Mouse (Mus musculus) erythroblast, embryonic 14.5 days (primary cell): ENCODE results near the gene Ifi202b. TPM values are rescaled to one million over a fixed set of nuclear protein-coding genes. Genes with fewer than 3 reads are reported as not detected.
"Not testable (repeated sequence)": the region's sequence is repeated elsewhere in the genome, so short reads cannot be mapped to it uniquely, and the experiment has no call there.

Source experiments
- H3K27me3 ChIP-seq: 2 replicates; pipeline ENCODE4 v1.6.1; 2012; ENCODE audit warnings: inconsistent platforms; ENCODE audit not compliant: control insufficient read depth
- H3K36me3 ChIP-seq: 2 replicates; pipeline ENCODE4 v1.6.1; 2012; ENCODE audit warnings: mild to moderate bottlenecking, inconsistent platforms; ENCODE audit not compliant: control insufficient read depth
- H3K4me1 ChIP-seq: 2 replicates; pipeline ENCODE4 v1.6.1; 2012; ENCODE audit warnings: inconsistent platforms; ENCODE audit not compliant: control insufficient read depth
- H3K4me3 ChIP-seq: replicated peaks from 2 replicates; pipeline ENCODE3; 2012; ENCODE audit warnings: moderate library complexity, mild to moderate bottlenecking, inconsistent platforms
- H3K9me3 ChIP-seq: 2 replicates; pipeline ENCODE4 v1.6.1; 2012; ENCODE audit warnings: low read length, inconsistent platforms, mixed read lengths; ENCODE audit not compliant: control insufficient read depth
- GATA1 ChIP-seq: IDR thresholded peaks from 2 replicates; pipeline ENCODE4 v1.6.1; 2012; ENCODE audit warnings: low read length, inconsistent platforms, mixed read lengths
- TAL1 ChIP-seq: IDR thresholded peaks from 3 replicates; pipeline ENCODE4 v1.6.1; 2012; ENCODE audit warnings: low read length, inconsistent platforms, mixed read lengths
- polyA plus RNA-seq: library from polyadenylated mRNA; stranded (reverse); fragments of >175 nt; gene quantifications from 2 replicates; pipeline ENCODE4 v1.2.3, GENCODE M21; 2012

Ifi202b gene
- not detected in 2 replicates for polyA plus RNA-seq

GRCm38 (mm10) chr1:173982694-173983305 lies at the start of gene Ifi202b:
Ifi202b (minus strand) TSS chr1:173982744.
- H3K4me3 ChIP-seq, H3K27me3 ChIP-seq, H3K4me1 ChIP-seq, H3K36me3 ChIP-seq, H3K9me3 ChIP-seq: not testable (repeated sequence)

GRCm38 (mm10) chr1:174031698-174032097 lies 49.2 kb upstream of the Ifi202b start, which contains the start of gene Ifi205:
Ifi205 (minus strand) TSS chr1:174031810.
- no peak for TF ChIP-seq TAL1
- no peak for TF ChIP-seq GATA1
- H3K4me1 ChIP-seq: no peaks in the 10 kb centered on the region
- H3K27me3 ChIP-seq: no peaks in the 10 kb centered on the region
- H3K9me3 ChIP-seq: no peaks in the 10 kb centered on the region
- no peak within 1 kb of the TSS for H3K4me3 ChIP-seq
- no peaks in the 10 kb centered on the region for H3K36me3 ChIP-seq

- not testable (repeated sequence) for H3K4me1 ChIP-seq, H3K27me3 ChIP-seq, H3K4me3 ChIP-seq, H3K36me3 ChIP-seq, H3K9me3 ChIP-seq
Measured at GRCm38 (mm10) chr1:174007050-174007449, 24.5 kb upstream of the Ifi202b start.

- not testable (repeated sequence) for H3K9me3 ChIP-seq, H3K4me1 ChIP-seq, H3K36me3 ChIP-seq, H3K27me3 ChIP-seq, H3K4me3 ChIP-seq
Measured at GRCm38 (mm10) chr1:174004352-174005109, 22.0 kb upstream of the Ifi202b start.

- Histone ChIP-seq H3K4me1 (no peaks in the 10 kb centered on the region), H3K9me3 (no peaks in the 10 kb centered on the region), H3K27me3 (no peaks in the 10 kb centered on the region), H3K4me3 (no peak overlapping the region), H3K36me3 (no peaks in the 10 kb centered on the region)
- TF ChIP-seq GATA1 (no peak), TAL1 (no peak)
Measured at GRCm38 (mm10) chr1:173995003-173995402, 12.5 kb upstream of the Ifi202b start.

- not testable (repeated sequence) for H3K36me3 ChIP-seq, H3K9me3 ChIP-seq, H3K4me3 ChIP-seq, H3K4me1 ChIP-seq, H3K27me3 ChIP-seq
Measured at GRCm38 (mm10) chr1:173981038-173981437, 1.5 kb downstream of the Ifi202b start.

GRCm38 (mm10) chr1:173977622-173978021 lies 4.9 kb downstream of the Ifi202b start:
- Histone ChIP-seq H3K4me3 (no peak overlapping the region), H3K4me1 (no peaks in the 10 kb centered on the region), H3K9me3 (no peaks in the 10 kb centered on the region), H3K27me3 (no peaks in the 10 kb centered on the region), H3K36me3 (no peaks in the 10 kb centered on the region)
- TF ChIP-seq TAL1 (no peak), GATA1 (no peak)

GRCm38 (mm10) chr1:173973111-173973510 lies 9.4 kb downstream of the Ifi202b start:
- H3K36me3 ChIP-seq: no peaks in the 10 kb centered on the region
- TF ChIP-seq TAL1 (no peak), GATA1 (no peak)
- H3K4me3 ChIP-seq: no peak overlapping the region
- no peaks in the 10 kb centered on the region for H3K4me1 ChIP-seq
- no peaks in the 10 kb centered on the region for H3K27me3 ChIP-seq
- H3K9me3 ChIP-seq: no peaks in the 10 kb centered on the region

GRCm38 (mm10) chr1:173961491-173961890 lies 21.1 kb downstream of the Ifi202b start:
- not testable (repeated sequence) for H3K27me3 ChIP-seq, H3K36me3 ChIP-seq, H3K9me3 ChIP-seq, H3K4me1 ChIP-seq, H3K4me3 ChIP-seq

- H3K4me3 ChIP-seq, H3K4me1 ChIP-seq, H3K36me3 ChIP-seq, H3K9me3 ChIP-seq, H3K27me3 ChIP-seq: not testable (repeated sequence)
Measured at GRCm38 (mm10) chr1:173959998-173960397, 22.5 kb downstream of the Ifi202b start.

GRCm38 (mm10) chr1:173955839-173956527 lies 26.6 kb downstream of the Ifi202b start:
- H3K27me3 ChIP-seq, H3K9me3 ChIP-seq, H3K36me3 ChIP-seq, H3K4me3 ChIP-seq, H3K4me1 ChIP-seq: not testable (repeated sequence)
